Mouse (Mus musculus): Measurements from ENCODE around the gene Emx2.

Emx2 gene

DNA sequence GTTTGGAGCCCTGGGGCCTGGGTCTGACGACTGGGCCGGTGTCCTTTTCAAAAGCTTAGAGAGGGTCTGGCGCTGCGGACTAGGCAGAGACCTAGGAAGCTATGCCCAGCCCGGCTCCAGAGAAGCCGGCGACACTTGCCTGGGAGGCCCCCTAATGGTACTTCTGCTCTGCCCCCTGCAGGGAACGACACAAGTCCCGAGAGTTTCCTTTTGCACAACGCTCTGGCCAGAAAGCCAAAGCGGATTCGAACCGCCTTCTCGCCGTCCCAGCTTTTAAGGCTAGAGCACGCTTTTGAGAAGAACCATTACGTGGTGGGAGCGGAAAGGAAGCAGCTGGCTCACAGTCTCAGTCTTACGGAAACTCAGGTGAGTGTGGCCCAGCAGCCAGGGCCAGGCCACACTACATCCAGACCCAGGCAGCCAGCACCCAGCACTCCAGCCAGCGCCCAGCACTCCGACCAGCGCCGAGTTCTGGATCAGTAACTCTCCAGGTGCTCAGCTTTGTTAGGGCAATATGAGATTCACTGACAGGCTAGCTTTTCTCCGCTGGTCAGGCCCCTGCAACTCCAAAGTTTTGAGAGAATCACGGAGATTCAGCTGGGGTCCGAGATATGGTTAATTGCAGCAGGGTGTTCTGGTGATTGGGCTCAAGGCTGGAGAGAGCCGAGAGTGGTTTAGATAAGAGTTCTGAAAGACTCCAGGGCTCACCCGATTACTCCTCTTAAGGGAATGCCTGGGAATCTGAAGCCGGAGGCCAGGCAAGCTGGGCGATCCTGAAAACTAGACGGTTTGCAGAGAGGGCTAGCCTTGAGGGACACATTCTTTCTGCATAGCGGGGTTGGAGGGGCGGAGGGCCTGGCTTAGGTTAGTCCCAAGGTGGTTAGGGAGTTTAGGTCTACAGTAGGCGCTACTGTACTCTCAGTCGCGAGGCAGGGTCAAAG lies 3.6 kb downstream of the Emx2 start:
- in situ Hi-C loops (cut with MboI, MseI), result no loop called here

GRCm38 (mm10) chr19:59462459-59463292 lies 4.5 kb downstream of the Emx2 start:
- in situ Hi-C loops (cut with MboI, MseI), result no loop called here

GRCm38 (mm10) chr19:59463842-59464443 lies 5.8 kb downstream of the Emx2 start:
- in situ Hi-C loops (cut with MboI, MseI), result no loop called here

DNA sequence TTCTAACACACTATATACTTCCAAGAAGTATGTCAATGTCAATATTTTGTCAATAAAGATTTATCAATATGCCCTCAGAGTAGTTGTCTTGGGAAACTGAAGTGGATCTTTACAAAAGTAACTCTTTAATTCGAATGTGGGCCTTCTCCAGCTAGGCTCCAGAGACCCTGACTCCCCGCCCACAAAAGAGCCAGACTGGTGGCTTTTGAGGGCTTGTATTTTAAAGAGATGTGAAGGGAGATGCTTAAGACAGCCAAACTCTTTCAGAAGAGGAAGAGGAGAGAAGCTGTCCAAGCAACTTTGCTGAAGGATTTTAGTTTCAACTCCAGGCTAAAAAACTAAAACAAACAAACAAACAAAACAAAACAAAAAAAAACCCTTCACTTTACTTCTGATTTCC lies 7.1 kb downstream of the Emx2 start:
- in situ Hi-C loops (cut with MboI, MseI), result no loop called here

DNA sequence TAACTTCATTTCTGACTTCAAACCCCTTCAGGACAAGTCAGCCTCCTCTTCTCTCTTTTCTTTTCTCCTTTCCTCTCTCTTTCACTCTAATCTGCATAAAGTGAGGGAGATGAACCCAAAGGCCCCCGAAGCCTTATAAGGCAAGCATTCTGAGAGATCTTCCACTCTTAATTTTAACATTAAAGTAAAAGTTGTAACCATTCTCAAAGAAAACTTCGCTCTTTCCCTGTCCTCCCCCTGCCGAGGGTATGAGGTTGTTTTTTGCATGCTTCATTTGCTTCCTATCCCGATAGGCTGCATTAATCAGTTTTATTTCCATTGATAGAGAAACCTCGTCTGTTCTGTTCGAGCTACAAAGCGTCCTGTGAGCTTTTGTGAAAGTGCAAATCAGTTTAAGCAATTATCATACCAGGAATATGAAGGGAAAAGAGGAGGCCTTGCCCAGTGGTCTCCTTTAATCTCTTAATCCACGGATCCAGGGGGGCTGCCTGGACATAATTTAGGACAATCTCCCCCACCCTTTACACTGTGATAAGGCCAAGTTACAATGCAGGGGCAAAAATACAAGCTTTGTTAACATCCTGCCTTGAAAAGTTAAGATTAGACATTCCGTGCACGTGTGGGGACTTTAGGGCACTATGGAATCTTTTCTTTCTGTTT lies 7.7 kb downstream of the Emx2 start:
- in situ Hi-C loops (cut with MboI, MseI), result no loop called here

GRCm38 (mm10) chr19:59466417-59466937 lies 8.3 kb downstream of the Emx2 start:
- in situ Hi-C loops (cut with MboI, MseI), result no loop called here

- in situ Hi-C loops (cut with MboI, MseI), result no loop called here
These were observed 8.8 kb downstream of the Emx2 start for GRCm38 (mm10) chr19:59467016-59467412.

- in situ Hi-C loops (cut with MboI, MseI), result no loop called here
These were observed 9.4 kb downstream of the Emx2 start for GRCm38 (mm10) chr19:59467413-59468064.

DNA sequence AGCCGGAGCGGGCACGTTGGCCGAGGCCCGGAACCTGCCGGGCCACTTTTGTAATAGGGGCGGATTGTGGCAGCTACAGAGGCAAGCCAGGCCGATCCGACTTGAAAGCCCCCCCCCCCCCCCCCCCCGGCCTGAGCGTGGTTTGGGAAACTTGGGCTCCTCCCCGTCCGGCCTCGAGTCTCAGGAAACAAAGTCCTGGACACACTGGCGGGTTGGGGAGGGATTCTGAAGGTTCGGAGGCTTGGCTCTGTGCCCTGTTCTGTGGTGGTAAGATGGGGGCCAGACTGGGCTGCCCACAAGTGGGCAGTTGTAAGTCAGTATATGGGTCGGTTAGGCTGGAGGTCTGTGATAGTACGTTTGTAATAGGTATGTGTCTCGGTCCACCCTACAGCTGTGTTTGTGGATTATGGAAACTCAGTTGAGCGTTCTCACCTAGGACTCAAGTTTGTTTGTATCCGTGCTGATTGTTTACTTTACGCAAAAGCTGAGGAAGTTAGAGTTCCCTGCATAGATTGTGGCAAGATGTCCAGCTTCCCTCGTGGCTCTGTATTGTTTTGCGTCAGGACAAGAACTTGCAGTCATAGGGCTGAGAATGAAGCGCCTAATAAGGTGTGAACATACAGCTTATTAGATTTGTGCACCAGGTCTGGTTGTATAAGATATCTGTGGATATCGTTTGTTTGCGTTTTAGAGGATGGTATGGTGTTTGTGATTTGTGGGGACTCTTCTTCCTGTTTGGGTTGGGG lies 10.1 kb downstream of the Emx2 start:
- in situ Hi-C loops (cut with MboI, MseI), result no loop called here

DNA sequence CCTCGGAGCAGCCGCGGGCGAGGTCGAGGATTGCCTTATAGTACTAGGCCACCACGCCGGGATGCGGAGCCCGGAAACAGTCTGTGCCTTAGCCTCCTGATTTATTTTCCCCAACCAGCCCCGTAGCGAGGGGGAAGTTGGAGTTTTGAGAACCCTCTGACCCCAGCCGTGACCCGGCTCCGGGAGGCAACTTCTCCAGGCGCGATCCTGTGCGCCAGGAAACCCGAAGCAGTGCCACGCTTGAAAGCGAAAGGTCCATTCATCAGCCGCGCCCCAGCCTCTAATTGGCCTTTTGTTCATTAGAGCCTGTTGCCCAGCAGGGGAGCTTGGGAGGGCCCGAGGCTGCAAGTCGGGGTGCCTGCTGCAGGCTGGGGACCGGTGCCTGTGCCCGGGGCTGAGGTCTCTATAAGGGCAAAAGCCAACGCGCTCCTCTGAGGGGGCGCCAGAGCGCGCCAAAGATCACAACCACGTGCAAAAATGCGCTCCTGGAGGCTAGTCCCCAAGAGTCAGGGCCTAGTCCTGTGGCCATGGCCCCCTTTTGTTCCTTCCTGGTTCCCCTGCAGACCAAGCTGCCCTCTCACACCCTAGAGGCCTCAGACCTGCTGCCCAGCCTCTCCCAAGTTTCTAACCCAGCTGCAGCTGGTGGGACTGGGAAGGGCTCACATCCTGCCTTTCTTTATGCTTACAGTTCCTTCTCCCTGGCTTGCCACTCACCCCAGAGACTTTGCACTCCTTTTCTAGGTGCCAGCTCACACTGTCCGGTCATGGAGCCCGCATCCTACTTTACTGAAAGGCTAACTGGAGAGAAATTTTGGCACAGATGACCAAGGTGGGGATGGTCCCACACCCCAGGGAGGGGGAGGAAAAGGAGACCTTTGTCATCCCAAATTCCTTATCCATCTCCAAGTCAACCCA lies 11.1 kb downstream of the Emx2 start:
- in situ Hi-C loops (cut with MboI, MseI), result no loop called here

DNA sequence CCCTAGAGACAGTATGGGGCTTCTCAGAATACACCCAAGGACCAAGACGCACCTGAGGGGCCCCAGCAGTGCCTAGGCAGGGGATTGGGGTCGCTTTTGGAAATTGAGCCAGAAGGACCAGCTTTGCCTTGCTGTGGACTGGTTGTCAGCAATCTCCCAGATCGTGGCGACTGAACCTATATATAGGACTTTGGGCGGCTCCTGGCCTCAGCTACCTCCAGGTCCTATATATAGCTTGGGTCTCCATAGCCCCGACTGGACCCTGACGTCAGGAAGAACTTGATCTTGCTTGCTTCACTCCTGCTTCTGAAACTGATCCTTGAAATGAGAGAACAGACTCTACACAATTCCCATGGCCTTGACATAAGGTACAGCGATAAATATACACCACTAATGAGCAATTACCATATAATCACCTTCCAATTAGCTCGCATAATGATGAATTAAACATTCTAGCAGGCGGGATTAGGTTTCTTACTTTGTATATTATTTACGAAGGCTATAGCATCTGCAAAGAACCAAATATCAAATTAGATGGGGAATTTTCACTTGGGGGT lies 12.0 kb downstream of the Emx2 start:
- in situ Hi-C loops (cut with MboI, MseI), result no loop called here

GRCm38 (mm10) chr19:59470913-59471312 lies 12.7 kb downstream of the Emx2 start:
- in situ Hi-C loops (cut with MboI, MseI), result no loop called here

- in situ Hi-C loops (cut with MboI, MseI), result no loop called here
These were observed 14.7 kb downstream of the Emx2 start for GRCm38 (mm10) chr19:59472844-59473243.

DNA sequence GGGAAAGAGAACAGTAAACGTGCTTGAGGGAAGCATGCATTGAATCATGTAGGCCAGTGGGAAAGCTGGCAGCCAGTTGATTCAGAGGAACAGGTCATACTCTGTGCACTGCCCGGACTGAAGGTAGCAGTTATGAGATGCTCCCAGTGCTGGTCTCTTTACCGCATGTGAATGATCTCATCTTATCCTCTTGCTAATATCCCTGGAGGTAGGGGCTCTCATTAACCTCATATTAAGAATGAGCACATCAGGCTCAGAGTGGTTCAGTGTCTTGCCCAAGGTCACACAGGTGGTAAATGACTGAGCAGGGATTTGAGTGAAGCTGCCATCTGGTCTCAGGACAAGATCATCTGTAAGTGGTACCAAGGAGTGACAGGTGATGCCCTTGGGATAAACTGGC lies 21.7 kb downstream of the Emx2 start:
- in situ Hi-C loops (cut with MboI, MseI), result no loop called here

DNA sequence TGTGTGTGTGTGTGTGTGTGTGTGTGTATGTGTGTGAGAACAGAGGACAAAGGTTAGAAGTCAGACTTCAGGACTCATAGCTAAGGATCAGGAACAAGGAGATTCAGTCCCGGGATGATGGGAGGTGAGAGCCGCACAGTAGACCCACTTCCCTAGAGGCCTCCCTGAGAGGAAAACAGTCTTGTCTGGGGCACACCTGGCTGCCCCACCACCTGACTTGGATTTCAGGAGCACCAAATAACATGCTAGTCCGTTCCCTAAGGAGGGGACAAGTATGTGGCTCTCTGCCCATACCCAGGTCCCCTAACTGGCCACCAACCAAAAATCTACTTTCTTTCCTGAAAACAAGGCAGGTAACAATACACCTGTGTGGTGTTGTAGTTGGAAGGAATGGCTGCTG lies 22.4 kb downstream of the Emx2 start:
- in situ Hi-C loops (cut with MboI, MseI), result no loop called here

GRCm38 (mm10) chr19:59492258-59492657 lies 34.1 kb downstream of the Emx2 start:
- in situ Hi-C loops (cut with MboI, MseI), result no loop called here

- in situ Hi-C loops (cut with MboI, MseI), result no loop called here
These were observed 38.7 kb downstream of the Emx2 start for GRCm38 (mm10) chr19:59496832-59497231.

DNA sequence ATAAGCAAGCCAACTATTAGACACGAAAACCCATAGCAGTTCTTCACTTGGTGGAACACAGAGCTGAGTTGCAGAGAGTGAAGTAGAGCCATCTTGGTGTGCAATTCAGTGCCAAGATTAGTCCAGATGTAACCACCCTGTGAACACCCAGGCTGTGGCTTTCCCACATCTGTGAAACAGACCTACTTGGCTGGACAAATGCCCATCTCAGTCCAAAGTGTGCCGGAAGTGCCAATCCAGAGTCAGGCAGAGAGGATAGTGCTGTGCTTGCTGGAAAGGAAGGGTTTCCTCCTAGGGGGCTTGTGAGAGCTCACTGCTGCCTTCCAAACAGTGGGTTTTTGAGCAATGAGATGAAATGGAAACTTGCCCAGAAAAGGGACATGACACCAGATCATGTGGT lies 50.7 kb downstream of the Emx2 start:
- in situ Hi-C loops (cut with MboI, MseI), result no loop called here

DNA sequence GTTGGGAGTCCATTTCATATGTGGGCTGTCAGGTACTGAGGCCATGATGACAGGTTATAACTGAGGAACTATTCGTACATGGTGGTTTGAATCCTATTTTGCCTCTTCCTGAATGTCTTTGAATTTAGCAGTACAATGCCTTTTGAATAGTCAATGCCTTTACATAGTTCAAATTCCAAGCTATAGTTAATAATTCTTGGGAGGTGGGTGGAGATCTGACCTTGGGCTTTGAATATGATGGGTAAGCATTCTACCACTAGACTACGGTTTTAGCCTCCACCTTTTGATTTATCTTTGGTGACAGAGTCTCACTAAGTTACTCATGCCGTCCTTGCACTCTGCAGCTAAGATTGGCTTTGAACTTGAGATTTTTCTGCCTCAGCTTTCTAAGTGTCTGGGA lies 55.0 kb downstream of the Emx2 start:
- in situ Hi-C loops (cut with MboI, MseI), result no loop called here
